Comparison of ENCODE assay signal across 8 mouse cellular contexts in the genomic region with DNA sequence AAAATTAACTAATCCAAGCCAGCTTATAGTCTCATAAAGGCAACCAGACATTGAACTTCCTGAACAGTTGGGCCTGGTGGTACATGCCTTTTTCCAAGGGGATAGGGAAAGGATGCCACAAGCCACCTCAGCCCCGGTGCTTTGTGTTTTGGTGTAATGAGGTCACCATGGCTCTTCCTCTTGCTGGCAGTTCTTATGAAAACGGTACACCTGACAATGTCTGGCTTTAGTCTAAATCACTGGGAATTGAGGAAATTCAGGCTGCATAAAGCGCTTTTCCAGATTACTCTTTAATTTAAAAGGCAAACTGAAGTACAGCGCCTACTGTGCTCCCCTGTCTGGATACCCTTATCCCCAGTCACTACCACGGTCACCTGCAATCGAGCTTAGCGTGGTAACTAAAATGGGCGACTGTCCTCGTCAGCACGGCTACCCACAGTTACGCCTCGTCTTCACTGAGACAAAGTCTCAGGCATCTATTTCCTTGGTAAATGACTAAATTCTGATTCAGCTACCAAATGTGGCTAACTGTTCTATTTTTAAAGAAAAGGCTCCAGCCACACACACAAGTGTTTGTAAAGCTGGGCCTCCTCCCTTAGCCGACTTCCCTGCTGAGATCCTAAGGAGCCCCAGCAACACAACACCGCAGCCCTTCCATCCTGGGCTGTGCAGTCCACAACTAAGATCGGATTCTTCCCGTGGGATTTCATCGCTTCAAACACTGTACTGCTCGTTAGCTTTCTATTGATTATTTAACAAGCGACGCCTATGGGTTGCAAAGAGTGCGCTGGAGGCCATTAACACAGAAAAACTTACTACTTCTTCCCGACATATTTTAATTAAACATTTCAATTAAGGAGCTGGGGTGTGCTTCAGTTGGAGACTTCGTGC. TPM values are rescaled to one million over a fixed set of nuclear protein-coding genes. Genes with fewer than 3 reads are reported as not detected.
A peak's percentile ranks its signal among the peaks of the same experiment; 100 is the strongest.
DNase-seq lines count a peak whose midpoint lies in the region; ATAC-seq and TF ChIP-seq lines count a peak whose summit lies in the region.
"Had no signal": no experiment of that assay in that cellular context is flagged by ENCODE, and none has a peak within 500 bp of the region (broad histone marks: within the 10 kb centered on the region; RNA-seq: fewer than 3 reads in every experiment).

No protein-coding gene starts in this region.

- H3K9ac ChIP-seq in hindbrain, embryonic 12.5 days, result no peak overlapping the region
- H3K9ac ChIP-seq in hindbrain, embryonic 11.5 days (ENCODE audit: low read depth, low read length), result no peak overlapping the region
- no peak overlapping the region for H3K9ac ChIP-seq in limb, embryonic 14.5 days (ENCODE audit: low read depth, low read length, severe bottlenecking)

- no peak overlapping the region for H3K4me3 ChIP-seq in hindbrain, embryonic 12.5 days
- no peak overlapping the region for H3K4me3 ChIP-seq in hindbrain, embryonic 11.5 days (ENCODE audit: low read depth, low read length)
- no peak overlapping the region for H3K4me3 ChIP-seq in limb, embryonic 14.5 days (replicated peaks; ENCODE audit: low read length)

- 0 out of 2 replicates have a peak, but pooled peaks cover 2% of the 10 kb centered on the region for H3K9me3 ChIP-seq in hindbrain, embryonic 12.5 days (replicated peaks)
- H3K9me3 ChIP-seq in hindbrain, embryonic 11.5 days (ENCODE audit: control insufficient read depth, low read length), result no peaks in the 10 kb centered on the region
- no peaks in the 10 kb centered on the region for H3K9me3 ChIP-seq in limb, embryonic 14.5 days (ENCODE audit: control insufficient read depth, low read length)

- TF ChIP-seq POLR2A in limb, embryonic 14.5 days (IDR thresholded peaks at IDR 0.05; ENCODE audit: borderline replicate concordance, extremely low read depth, insufficient read depth, insufficient read length), result no peak

- no peak for ATAC-seq in hindbrain, embryonic 12.5 days (ENCODE audit: low FRiP score)
- no peak for ATAC-seq in hindbrain, embryonic 11.5 days (ENCODE audit: low FRiP score)
- no peak; the same call in 1 of the 2 replicates for ATAC-seq in limb, embryonic 14.5 days (ENCODE audit: low FRiP score, low read depth)
- ATAC-seq: Patski had no signal

- peak overlapping the region; percentile 49; the same call in 1 of the 2 replicates for H3K27ac ChIP-seq in hindbrain, embryonic 12.5 days
- no peak overlapping the region for H3K27ac ChIP-seq in hindbrain, embryonic 11.5 days (ENCODE audit: low read depth, low read length)
- no peak overlapping the region for H3K27ac ChIP-seq in limb, embryonic 14.5 days (replicated peaks; ENCODE audit: low read depth, low read length)

- peaks cover 25% of the 10 kb centered on the region for H3K4me1 ChIP-seq in hindbrain, embryonic 12.5 days
- no peaks in the 10 kb centered on the region; the same call in 1 of the 2 replicates for H3K4me1 ChIP-seq in hindbrain, embryonic 11.5 days (replicated peaks; ENCODE audit: control insufficient read depth, insufficient read depth, low read length)
- H3K4me1 ChIP-seq in limb, embryonic 14.5 days (ENCODE audit: control insufficient read depth, insufficient read depth, low read length), result peaks cover 20% of the 10 kb centered on the region

- H3K4me2 ChIP-seq in hindbrain, embryonic 12.5 days (replicated peaks), result no peak overlapping the region
- no peak overlapping the region for H3K4me2 ChIP-seq in hindbrain, embryonic 11.5 days (replicated peaks; ENCODE audit: low read depth, low read length)
- H3K4me2 ChIP-seq in limb, embryonic 14.5 days (replicated peaks; ENCODE audit: low read depth, low read length, severe bottlenecking), result no peak overlapping the region

- no peak for DNase-seq in hindbrain, embryonic 11.5 days (ENCODE audit: low spot score)
- peak; percentile 37 for DNase-seq in right cerebral cortex, adult 18-20 months
- DNase-seq in right cerebral cortex, postnatal 10 days (ENCODE audit: low spot score in 2 of 2), result no peak
- DNase-seq in limb, embryonic 14.5 days (ENCODE audit: low spot score), result peak; percentile 41
- no peak for DNase-seq in ovary, adult 18-20 months (ENCODE audit: low spot score)
- no peak for DNase-seq in spleen, adult 18-20 months

- H3K36me3 ChIP-seq in hindbrain, embryonic 12.5 days, result peaks cover 5% of the 10 kb centered on the region; the same call in 1 of the 2 replicates
- no peaks in the 10 kb centered on the region for H3K36me3 ChIP-seq in hindbrain, embryonic 11.5 days (ENCODE audit: control insufficient read depth, insufficient read depth, low read length)
- H3K36me3 ChIP-seq in limb, embryonic 14.5 days (ENCODE audit: control insufficient read depth, insufficient read depth, low read length), result no peaks in the 10 kb centered on the region

- 65% methylated on average over 23 of the region's 23 CpGs for WGBS in hindbrain, embryonic 12.5 days
- 71% methylated on average over 23 of the region's 23 CpGs for WGBS in hindbrain, embryonic 11.5 days
- 48% methylated on average over 23 of the region's 23 CpGs for WGBS in limb, embryonic 14.5 days

- H3K27me3 ChIP-seq in hindbrain, embryonic 12.5 days, result no peaks in the 10 kb centered on the region
- no peaks in the 10 kb centered on the region for H3K27me3 ChIP-seq in hindbrain, embryonic 11.5 days (ENCODE audit: control insufficient read depth, insufficient read depth, low read length)
- no peaks in the 10 kb centered on the region for H3K27me3 ChIP-seq in limb, embryonic 14.5 days (ENCODE audit: control insufficient read depth, insufficient read depth, low read length)
- H3K27me3 ChIP-seq: Patski had no signal

RNA-seq across cellular contexts. Expression of a gene that starts 25.5 kb away (rescaled TPM):
- polyA plus RNA-seq in hindbrain, embryonic 12.5 days (2016; fragmentation: Nextera tagmentation; extraction: Ambion mirVana), result 159 TPM in 2 replicates
- polyA plus RNA-seq in hindbrain, embryonic 11.5 days (2014; fragmentation: Nextera tagmentation; extraction: Ambion mirVana), result 109 and 147 TPM in 2 replicates
- 68.0 and 72.1 TPM in 2 replicates for polyA plus RNA-seq in limb, embryonic 14.5 days (2012; rRNA removed)
- polyA plus RNA-seq in limb, embryonic 14.5 days (2014; fragmentation: Nextera tagmentation; extraction: Ambion mirVana), result 88.2 and 98.9 TPM in 2 replicates

Comparison
In these comparisons a context has a peak if more than half of its experiments do, and no peak if none do; other contexts are left out.
1. DNase-seq: peak in right cerebral cortex, adult 18-20 months (single experiment) and limb, embryonic 14.5 days (single experiment); none in hindbrain, embryonic 11.5 days (single experiment), right cerebral cortex, postnatal 10 days (0 of 2), ovary, adult 18-20 months (single experiment) and spleen, adult 18-20 months (0 of 2).